Mouse (Mus musculus) hindbrain, embryonic 16.5 days (tissue): ENCODE measurements around the gene Spock1. TPM values are rescaled to one million over a fixed set of nuclear protein-coding genes. Genes with fewer than 3 reads are reported as not detected.

ENCODE experiments used
- ATAC-seq: fragments of 200-750 bp; cut with Nextera tagmentation; 2 replicates; pipeline ENCODE4 v1.8.0; 2017; ENCODE audit warnings: moderate TSS enrichment, moderate library complexity
- H3K27ac ChIP-seq: fragments of 300-500 bp; sonication (generic); 2 replicates; pipeline ENCODE4 v1.5.1; 2014; ENCODE audit warnings: low read depth, mild to moderate bottlenecking, control low read depth, low read length, moderate library complexity
- H3K27me3 ChIP-seq: fragments of 300-500 bp; sonication (generic); replicated peaks from 2 replicates; pipeline ENCODE4 v1.6.1; 2014; ENCODE audit warnings: low read length; ENCODE audit not compliant: control insufficient read depth, insufficient read depth
- H3K36me3 ChIP-seq: fragments of 300-500 bp; sonication (generic); 2 replicates; pipeline ENCODE4 v1.6.1; 2014; ENCODE audit warnings: mild to moderate bottlenecking, low read length, moderate library complexity, mixed read lengths; ENCODE audit not compliant: control insufficient read depth, insufficient read depth
- H3K4me1 ChIP-seq: fragments of 300-500 bp; sonication (generic); 2 replicates; pipeline ENCODE4 v1.6.1; 2014; ENCODE audit warnings: low read depth, low read length; ENCODE audit not compliant: control insufficient read depth, insufficient read depth
- H3K4me2 ChIP-seq: fragments of 300-500 bp; sonication (generic); 2 replicates; pipeline ENCODE4 v1.6.1; 2014; ENCODE audit warnings: mild to moderate bottlenecking, low read length, control low read depth, moderate library complexity
- H3K4me3 ChIP-seq: fragments of 300-500 bp; sonication (generic); 2 replicates; pipeline ENCODE4 v1.5.1; 2014; ENCODE audit warnings: mild to moderate bottlenecking, low read length, control low read depth, moderate library complexity
- H3K9ac ChIP-seq: fragments of 300-500 bp; sonication (generic); 2 replicates; pipeline ENCODE4 v1.6.1; 2014; ENCODE audit warnings: low read depth, mild to moderate bottlenecking, control low read depth, low read length, moderate library complexity
- H3K9me3 ChIP-seq: fragments of 300-500 bp; sonication (generic); 2 replicates; pipeline ENCODE4 v1.6.1; 2014; ENCODE audit warnings: mild to moderate bottlenecking, low read length, moderate library complexity; ENCODE audit not compliant: control insufficient read depth
- WGBS: fragments of 180-500 bp; shearing (Covaris S2); extraction: QIAGEN DNeasy Blood & Tissue Kit; methylation state at CpG from one replicate; pipeline ENCODE4 v1.1.7; 2014; 5-methylcytosine and 5-hydroxymethylcytosine counted together
- polyA plus RNA-seq: library from polyadenylated mRNA; unstranded; fragments of >200 nt; fragmentation: Nextera tagmentation; extraction: Ambion mirVana; gene quantifications from 2 replicates; pipeline ENCODE4 v1.2.1, GENCODE M21; 2015

Spock1 gene
- polyA plus RNA-seq, 1 experiment from 2014 or later = 83.3 TPM

GRCm38 (mm10) chr13:57638820-57639219 lies 269.3 kb downstream of the Spock1 start:
- no peak overlapping the region for H3K9ac ChIP-seq
- no peak overlapping the region for H3K27ac ChIP-seq
- no peaks in the 10 kb centered on the region for H3K36me3 ChIP-seq
- 88% methylated on average over 5 of the region's 5 CpGs for WGBS
- no peak overlapping the region for H3K4me3 ChIP-seq
- ATAC-seq = no peak
- H3K9me3 ChIP-seq = no peaks in the 10 kb centered on the region
- no peak overlapping the region for H3K4me2 ChIP-seq
- H3K4me1 ChIP-seq = peaks cover 5% of the 10 kb centered on the region
- H3K27me3 ChIP-seq = no peaks in the 10 kb centered on the region

- no peaks in the 10 kb centered on the region for H3K9me3 ChIP-seq
- H3K27me3 ChIP-seq = no peaks in the 10 kb centered on the region
- H3K36me3 ChIP-seq = no peaks in the 10 kb centered on the region
- no peak overlapping the region for H3K4me2 ChIP-seq
- no peak overlapping the region for H3K9ac ChIP-seq
- peaks cover 5% of the 10 kb centered on the region; the same call in 1 of the 2 replicates for H3K4me1 ChIP-seq
- H3K4me3 ChIP-seq = no peak overlapping the region
- H3K27ac ChIP-seq = no peak overlapping the region
- WGBS = 73% methylated on average over 15 of the region's 15 CpGs
- ATAC-seq = no peak
Observed at GRCm38 (mm10) chr13:57637606-57638132, 270.5 kb downstream of the Spock1 start.

GRCm38 (mm10) chr13:57637080-57637572 lies 271.0 kb downstream of the Spock1 start:
- peak overlapping the region; percentile 17; the same call in 1 of the 2 replicates for H3K27ac ChIP-seq
- no peak overlapping the region for H3K9ac ChIP-seq
- no peak for ATAC-seq
- 56% methylated on average over 10 of the region's 10 CpGs for WGBS
- no peaks in the 10 kb centered on the region for H3K9me3 ChIP-seq
- no peak overlapping the region for H3K4me2 ChIP-seq
- H3K36me3 ChIP-seq = no peaks in the 10 kb centered on the region
- no peak overlapping the region for H3K4me3 ChIP-seq
- H3K4me1 ChIP-seq = peaks cover 5% of the 10 kb centered on the region; the same call in 1 of the 2 replicates
- H3K27me3 ChIP-seq = no peaks in the 10 kb centered on the region

GRCm38 (mm10) chr13:57636196-57637015 lies 271.7 kb downstream of the Spock1 start:
- Histone ChIP-seq H3K27ac (0 out of 2 replicates have a peak overlapping the region, but pooled peaks have one; percentile 17), H3K9ac (no peak overlapping the region), H3K36me3 (no peaks in the 10 kb centered on the region), H3K27me3 (no peaks in the 10 kb centered on the region), H3K4me1 (peaks cover 5% of the 10 kb centered on the region; the same call in 1 of the 2 replicates), H3K4me3 (no peak overlapping the region), H3K4me2 (no peak overlapping the region), H3K9me3 (no peaks in the 10 kb centered on the region)
- 0 out of 2 replicates have a peak, but pooled peaks have one; percentile 19 for ATAC-seq
- WGBS = 50% methylated on average over 10 of the region's 10 CpGs

GRCm38 (mm10) chr13:57630532-57630931 lies 277.6 kb downstream of the Spock1 start:
- Histone ChIP-seq H3K9me3 (no peaks in the 10 kb centered on the region), H3K4me1 (no peaks in the 10 kb centered on the region), H3K4me3 (no peak overlapping the region), H3K9ac (no peak overlapping the region), H3K27me3 (no peaks in the 10 kb centered on the region), H3K36me3 (no peaks in the 10 kb centered on the region), H3K4me2 (no peak overlapping the region), H3K27ac (no peak overlapping the region)
- WGBS = 83% methylated on average over 4 of the region's 4 CpGs
- no peak for ATAC-seq

GRCm38 (mm10) chr13:57628218-57628617 lies 279.9 kb downstream of the Spock1 start:
- Histone ChIP-seq H3K4me1 (no peaks in the 10 kb centered on the region), H3K27ac (no peak overlapping the region), H3K9me3 (no peaks in the 10 kb centered on the region), H3K4me2 (no peak overlapping the region), H3K4me3 (no peak overlapping the region), H3K9ac (no peak overlapping the region), H3K36me3 (no peaks in the 10 kb centered on the region), H3K27me3 (no peaks in the 10 kb centered on the region)
- ATAC-seq = no peak
- 61% methylated on average over 8 of the region's 8 CpGs for WGBS

GRCm38 (mm10) chr13:57626434-57626833 lies 281.7 kb downstream of the Spock1 start:
- no peak for ATAC-seq
- Histone ChIP-seq H3K9ac (no peak overlapping the region), H3K27me3 (no peaks in the 10 kb centered on the region), H3K4me3 (no peak overlapping the region), H3K4me1 (no peaks in the 10 kb centered on the region), H3K9me3 (no peaks in the 10 kb centered on the region), H3K27ac (no peak overlapping the region), H3K4me2 (no peak overlapping the region), H3K36me3 (no peaks in the 10 kb centered on the region)
- WGBS = 53% methylated on average over 9 of the region's 9 CpGs

GRCm38 (mm10) chr13:57623909-57624481 lies 284.1 kb downstream of the Spock1 start:
- Histone ChIP-seq H3K4me1 (no peaks in the 10 kb centered on the region), H3K36me3 (no peaks in the 10 kb centered on the region), H3K27me3 (no peaks in the 10 kb centered on the region), H3K9me3 (no peaks in the 10 kb centered on the region), H3K4me2 (no peak overlapping the region), H3K27ac (no peak overlapping the region), H3K9ac (no peak overlapping the region), H3K4me3 (no peak overlapping the region)
- 41% methylated on average over 7 of the region's 7 CpGs for WGBS
- no peak for ATAC-seq
